Mouse (Mus musculus): ENCODE data around the gene Bmp8a.

DNA sequence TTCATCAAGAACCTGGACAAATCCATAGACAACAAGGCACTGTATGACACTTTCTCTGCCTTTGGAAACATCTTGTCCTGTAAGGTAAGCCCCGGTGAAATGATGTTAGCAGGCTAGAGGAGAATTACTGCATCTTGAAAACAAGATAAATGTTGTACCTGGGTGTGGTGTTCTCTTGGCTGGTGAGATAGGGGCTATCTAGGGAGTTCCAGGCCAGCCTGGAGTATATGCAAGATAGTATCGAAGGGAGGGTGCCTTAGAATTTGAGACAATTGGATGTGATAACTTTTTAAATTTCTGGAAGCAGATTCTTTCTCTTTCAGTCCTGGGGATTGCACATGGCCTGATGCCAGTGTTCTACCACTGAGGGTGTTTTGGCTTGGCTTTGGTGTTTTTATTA, 56.3 kb downstream of the Bmp8a start:
- TF ChIP-seq POLR2A (IDR thresholded peaks at IDR 0.05; ENCODE audit: borderline replicate concordance, insufficient read depth, low read length) (no peak), CTCF (IDR thresholded peaks at IDR 0.05; ENCODE audit: borderline replicate concordance, insufficient read depth, low read depth, low read length) (no peak)
